Mouse (Mus musculus) layer of hippocampus, adult 8-10 months (tissue): ENCODE results near the gene Max. TPM values are rescaled to one million over a fixed set of nuclear protein-coding genes. Genes with fewer than 3 reads are reported as not detected.

Experiments
- DNase-seq, 2 experiments: peaks; one replicate each; pipeline ENCODE4 v3.0.0; 2022; ENCODE audit warnings: low spot score in 2 of 2
- total RNA-seq, 4 experiments: library from RNA; stranded (reverse); gene quantifications; 2 replicates each; pipeline ENCODE4 v1.2.4; 2022

The Max gene
- 10 to 100 TPM; 70.9 to 85.2 (median 79.5) TPM for total RNA-seq

- DNase-seq, result peak; percentile 99
Observed at GRCm38 (mm10) chr12:76961932-76962891, at the start of gene Max. Max (minus strand) TSS chr12:76962201.

GRCm38 (mm10) chr12:77011092-77011720, 49.2 kb upstream of the Max start:
- DNase-seq, result no peak

- DNase-seq, result no peak
Observed at GRCm38 (mm10) chr12:77009202-77010030, 47.4 kb upstream of the Max start.

GRCm38 (mm10) chr12:77004893-77005292, 42.9 kb upstream of the Max start:
- no peak for DNase-seq

- DNase-seq, result no peak
Observed at GRCm38 (mm10) chr12:77002551-77003228, 40.7 kb upstream of the Max start.

GRCm38 (mm10) chr12:77001312-77001711, 39.3 kb upstream of the Max start:
- no peak for DNase-seq

GRCm38 (mm10) chr12:77000705-77001284, 38.8 kb upstream of the Max start:
- DNase-seq, result no peak

GRCm38 (mm10) chr12:77000096-77000704, 38.2 kb upstream of the Max start:
- peak in 1 of 2 experiments; percentile 61 for DNase-seq

GRCm38 (mm10) chr12:76994766-76995165, 32.8 kb upstream of the Max start:
- no peak for DNase-seq

GRCm38 (mm10) chr12:76992891-76993529, 31.0 kb upstream of the Max start:
- peak; percentile 43 to 68 for DNase-seq

GRCm38 (mm10) chr12:76982818-76983471, 20.9 kb upstream of the Max start:
- no peak for DNase-seq

- DNase-seq, result no peak
Observed at GRCm38 (mm10) chr12:76979530-76979929, 17.5 kb upstream of the Max start.

- DNase-seq, result no peak
Observed at GRCm38 (mm10) chr12:76972669-76973068, 10.7 kb upstream of the Max start.

GRCm38 (mm10) chr12:76972241-76972640, 10.2 kb upstream of the Max start:
- DNase-seq, result no peak

- DNase-seq, result no peak
Observed at GRCm38 (mm10) chr12:76971642-76972221, 9.7 kb upstream of the Max start.

GRCm38 (mm10) chr12:76965876-76966275, 3.9 kb upstream of the Max start:
- DNase-seq, result no peak

GRCm38 (mm10) chr12:76965089-76965488, 3.1 kb upstream of the Max start:
- no peak for DNase-seq

GRCm38 (mm10) chr12:76961052-76961931, 709 bp downstream of the Max start:
- no peak for DNase-seq
